Mouse (Mus musculus) brain, embryonic 14.5 days (tissue): ENCODE data around the gene Tbc1d8.

ENCODE experiments used
- CTCF ChIP-seq: fragments of 200-500 bp; IDR thresholded peaks from 2 replicates; pipeline ENCODE4 v1.5.1; 2012; ENCODE audit warnings: inconsistent platforms, mild to moderate bottlenecking, moderate library complexity, borderline replicate concordance; ENCODE audit not compliant: insufficient read depth, insufficient read length; ENCODE audit errors: extremely low read depth
- POLR2A ChIP-seq: fragments of 200-500 bp; IDR thresholded peaks from 2 replicates; pipeline ENCODE4 v1.6.1; 2012; ENCODE audit warnings: mild to moderate bottlenecking, inconsistent platforms, borderline replicate concordance; ENCODE audit not compliant: poor library complexity, insufficient read depth, insufficient read length, severe bottlenecking; ENCODE audit errors: extremely low read depth

DNA sequence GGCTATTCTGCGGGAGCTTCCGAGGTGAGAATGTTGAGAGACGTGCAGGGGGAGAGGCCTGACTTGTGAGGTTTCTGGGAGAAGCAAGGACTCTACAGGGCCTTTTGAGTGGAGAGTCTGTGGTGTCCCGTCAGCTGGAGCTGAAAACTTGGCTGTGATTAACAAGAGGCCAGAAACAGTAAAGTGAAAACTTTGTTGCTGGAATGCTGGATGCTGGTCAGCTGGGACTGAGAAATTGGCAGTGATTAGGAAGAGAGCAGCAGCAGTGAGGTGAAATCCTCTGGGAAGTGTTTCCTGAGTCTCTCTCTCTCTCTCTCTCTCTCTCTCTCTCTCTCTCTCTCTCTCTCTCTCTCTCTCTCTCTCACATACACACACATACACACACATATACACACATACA lies 136.7 kb downstream of the Tbc1d8 start:
- TF ChIP-seq CTCF (no peak), POLR2A (no peak)
